Mouse (Mus musculus) CD4-positive, CD25-positive, alpha-beta regulatory T cell, adult 2 months (primary cell): ENCODE data around the gene Adcy3.
"Not testable (repeated sequence)": the region's sequence is repeated elsewhere in the genome, so short reads cannot be mapped to it uniquely, and the experiment has no call there.

Experiments
- DNase-seq: peaks from one replicate; pipeline ENCODE4 v3.0.0-alpha.2; 2012; ENCODE audit warnings: low read depth, low spot score

Adcy3 gene

DNA sequence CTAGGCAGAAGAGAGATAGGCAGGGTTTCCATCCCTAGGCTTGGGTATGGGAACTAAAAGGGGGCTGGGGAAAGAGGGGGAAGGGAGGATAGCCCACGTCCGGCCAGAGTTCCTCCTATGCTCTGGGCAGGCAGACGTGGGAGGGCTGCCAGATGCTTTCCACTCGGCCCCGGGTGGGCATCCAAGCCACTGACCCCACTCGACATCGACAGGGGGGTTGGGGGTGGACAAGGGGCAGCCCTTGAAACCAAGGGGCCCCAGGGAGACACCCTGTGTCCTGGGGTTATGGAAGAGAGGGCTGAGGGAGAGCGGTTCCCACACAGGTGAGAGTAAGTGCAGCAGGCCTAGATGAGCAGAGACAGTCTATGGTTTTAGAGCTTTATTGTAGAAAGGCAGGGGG lies 107.4 kb downstream of the Adcy3 start:
- not testable (repeated sequence) for DNase-seq

DNA sequence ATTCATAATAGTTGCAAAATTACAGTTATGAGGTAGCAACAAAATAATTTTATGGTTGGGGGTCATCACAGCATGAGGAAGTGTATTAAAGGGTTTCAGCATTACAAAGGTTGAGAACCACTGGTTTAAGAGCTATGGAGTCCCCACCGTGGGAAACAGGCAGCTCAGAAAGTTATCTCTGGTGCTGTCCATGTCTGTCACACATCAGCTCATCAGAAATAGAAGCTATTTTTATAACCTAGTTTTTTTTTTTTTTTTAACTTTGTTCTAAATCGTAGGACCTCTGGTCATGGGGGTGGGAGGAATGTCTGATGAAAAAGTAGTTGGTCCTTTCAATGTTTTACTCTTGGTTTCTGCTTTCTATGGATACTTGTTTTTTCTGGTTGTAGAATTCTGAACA lies 110.9 kb downstream of the Adcy3 start:
- DNase-seq = no peak

DNA sequence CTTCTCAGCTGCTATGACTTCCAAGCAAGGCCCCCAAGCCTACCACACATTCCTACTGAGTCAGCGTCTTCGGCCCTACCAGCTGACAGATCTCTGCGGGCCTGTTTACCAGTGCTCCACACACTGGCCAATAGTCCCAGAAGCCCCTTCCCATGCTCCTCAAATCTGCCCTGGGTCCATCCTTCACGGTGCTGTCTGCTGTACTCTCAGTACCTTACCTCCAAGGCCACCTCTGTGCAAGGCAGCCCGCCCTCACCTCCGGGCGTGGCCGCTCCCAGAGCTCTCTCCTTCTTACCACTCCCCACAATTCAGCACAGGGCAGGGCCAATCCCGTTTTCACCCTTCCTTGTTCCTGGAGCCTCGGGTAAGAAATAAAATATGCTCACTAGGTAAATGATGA lies 112.8 kb downstream of the Adcy3 start:
- no peak for DNase-seq

DNA sequence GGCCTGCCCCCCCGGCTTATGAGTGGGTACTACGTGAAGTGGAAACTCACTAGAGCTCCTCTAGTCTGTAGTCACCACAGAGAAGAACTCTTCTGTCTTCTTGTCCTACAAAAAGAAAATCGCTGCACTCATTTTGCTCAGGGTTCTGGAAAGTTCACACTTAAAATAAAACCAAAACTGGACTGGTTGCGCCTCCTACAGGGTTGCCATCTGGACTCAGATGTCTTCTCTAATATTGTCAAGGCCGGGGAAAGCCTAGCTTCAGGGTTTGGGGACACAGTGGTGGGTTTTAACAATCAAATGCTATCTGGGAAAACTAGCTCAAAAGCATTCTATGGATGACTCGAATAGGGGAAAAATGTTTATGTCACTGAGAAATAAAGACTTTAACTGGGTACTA lies 116.9 kb downstream of the Adcy3 start:
- no peak for DNase-seq

DNA sequence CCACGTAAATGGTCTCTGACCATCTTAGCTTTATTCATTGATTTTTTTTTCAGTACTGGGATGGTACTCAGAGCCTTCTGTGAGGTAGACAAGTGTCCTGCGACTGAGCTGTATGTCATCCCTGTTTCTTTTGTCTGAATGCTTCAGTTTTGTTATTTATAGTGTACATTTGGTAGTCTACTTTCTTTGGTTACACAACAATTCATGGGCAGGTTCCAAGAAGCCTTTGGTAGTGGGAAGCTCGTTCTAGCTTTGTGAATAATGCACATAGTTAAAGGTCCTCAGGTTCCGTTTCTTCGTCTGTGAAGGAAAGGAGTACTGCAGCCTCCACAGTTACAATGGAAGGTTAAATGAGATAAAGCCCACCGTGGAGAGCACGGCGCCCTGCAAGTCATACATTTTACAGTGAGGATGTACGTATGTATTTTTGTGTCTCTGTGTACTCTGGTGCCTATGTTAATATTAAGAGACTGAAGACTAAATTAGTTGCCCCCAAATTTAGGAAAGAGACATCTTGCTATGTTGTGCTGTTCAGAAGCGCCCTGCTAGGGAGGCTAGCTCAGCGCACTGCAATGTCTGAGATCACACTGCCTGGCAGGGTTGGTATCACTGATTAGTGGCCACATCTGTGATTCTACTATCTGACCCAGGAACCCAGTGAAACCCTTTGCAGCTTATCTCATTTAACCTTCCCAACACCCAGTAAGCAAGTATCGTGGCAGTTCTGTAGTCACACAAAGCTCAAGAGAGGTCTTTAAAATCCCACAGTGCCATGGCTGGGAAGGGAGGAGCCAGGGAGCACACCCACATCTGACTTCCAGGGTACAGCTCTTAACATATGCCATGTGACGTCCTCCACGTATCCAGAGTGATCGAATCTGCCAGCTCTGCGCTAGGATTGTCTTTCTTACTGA lies 120.1 kb downstream of the Adcy3 start:
- no peak for DNase-seq
